Mouse (Mus musculus) cerebellum, adult 8-10 months (tissue): ENCODE measurements around the gene Gfod2.
A peak's percentile ranks its signal among the peaks of the same experiment; 100 is the strongest.

ENCODE experiments used
- DNase-seq: peaks from one replicate; pipeline ENCODE4 v3.0.0; 2022

The Gfod2 gene

GRCm38 (mm10) chr8:105702001-105702401 is 56.5 kb downstream of the Gfod2 start:
- no peak for DNase-seq

- DNase-seq, result peak; percentile 96
Observed at GRCm38 (mm10) chr8:105700966-105701824, 57.3 kb downstream of the Gfod2 start, which contains the start of the genes Acd and Pard6a. TSS of gene Acd (minus strand) at chr8:105701102. TSS of gene Pard6a (plus strand) at chr8:105701148.

GRCm38 (mm10) chr8:105700566-105700965 is 57.9 kb downstream of the Gfod2 start:
- DNase-seq, result no peak

GRCm38 (mm10) chr8:105699488-105700215 is 58.8 kb downstream of the Gfod2 start:
- no peak for DNase-seq

- DNase-seq, result no peak
Observed at GRCm38 (mm10) chr8:105698734-105699133, 59.7 kb downstream of the Gfod2 start.

GRCm38 (mm10) chr8:105697196-105697780 is 61.2 kb downstream of the Gfod2 start:
- DNase-seq, result no peak

- DNase-seq, result peak; percentile 42
Observed at GRCm38 (mm10) chr8:105695080-105695780, 63.2 kb downstream of the Gfod2 start.

- DNase-seq, result peak; percentile 72
Observed at GRCm38 (mm10) chr8:105694051-105694799, 64.2 kb downstream of the Gfod2 start.

- DNase-seq, result peak; percentile 80
Observed at GRCm38 (mm10) chr8:105693648-105694047, 64.8 kb downstream of the Gfod2 start.

GRCm38 (mm10) chr8:105692449-105693182 is 65.8 kb downstream of the Gfod2 start:
- no peak for DNase-seq

- DNase-seq, result no peak
Observed at GRCm38 (mm10) chr8:105690978-105691377, 67.5 kb downstream of the Gfod2 start.

- DNase-seq, result no peak
Observed at GRCm38 (mm10) chr8:105689983-105690360, 68.5 kb downstream of the Gfod2 start.

GRCm38 (mm10) chr8:105689256-105689982 is 69.0 kb downstream of the Gfod2 start:
- DNase-seq, result no peak

- no peak for DNase-seq
Observed at GRCm38 (mm10) chr8:105688242-105688752, 70.2 kb downstream of the Gfod2 start.

GRCm38 (mm10) chr8:105687512-105687911 is 71.0 kb downstream of the Gfod2 start:
- DNase-seq, result no peak

- no peak for DNase-seq
Observed at GRCm38 (mm10) chr8:105686551-105686950, 71.9 kb downstream of the Gfod2 start.

- DNase-seq, result peak; percentile 40
Observed at GRCm38 (mm10) chr8:105685796-105686308, 72.6 kb downstream of the Gfod2 start, which contains the start of gene Carmil2. TSS of gene Carmil2 (plus strand) at chr8:105686274.

- no peak for DNase-seq
Observed at GRCm38 (mm10) chr8:105685325-105685724, 73.1 kb downstream of the Gfod2 start.

- DNase-seq, result no peak
Observed at GRCm38 (mm10) chr8:105677891-105678290, 80.6 kb downstream of the Gfod2 start.
